Mouse (Mus musculus) stomach, postnatal 0 days (tissue): ENCODE measurements around the gene Mrpl17. TPM values are rescaled to one million over a fixed set of nuclear protein-coding genes. Genes with fewer than 3 reads are reported as not detected.
A peak's percentile ranks its signal among the peaks of the same experiment; 100 is the strongest.

ENCODE experiments used
- ATAC-seq: fragments of 200-750 bp; cut with Nextera tagmentation; 2 replicates; pipeline ENCODE4 v1.8.0; 2017; ENCODE audit not compliant: low FRiP score, low TSS enrichment
- DNase-seq: peaks from one replicate; pipeline ENCODE4 v3.0.0-alpha.2; 2016; ENCODE audit warnings: low spot score
- H3K27ac ChIP-seq: fragments of 300-500 bp; sonication (generic); replicated peaks from 2 replicates; pipeline ENCODE4 v1.5.1; 2014; ENCODE audit warnings: mild to moderate bottlenecking, control low read depth
- H3K27me3 ChIP-seq: fragments of 300-500 bp; sonication (generic); 2 replicates; pipeline ENCODE4 v1.6.1; 2014; ENCODE audit warnings: low read length; ENCODE audit not compliant: control insufficient read depth, insufficient read depth
- H3K36me3 ChIP-seq: fragments of 300-500 bp; sonication (generic); 2 replicates; pipeline ENCODE4 v1.6.1; 2014; ENCODE audit warnings: low read length, mixed read lengths; ENCODE audit not compliant: control insufficient read depth, insufficient read depth
- H3K4me1 ChIP-seq: fragments of 300-500 bp; sonication (generic); replicated peaks from 2 replicates; pipeline ENCODE4 v1.6.1; 2014; ENCODE audit warnings: antibody characterized with exemption; ENCODE audit not compliant: control insufficient read depth, insufficient read depth
- H3K4me2 ChIP-seq: fragments of 300-500 bp; sonication (generic); replicated peaks from 2 replicates; pipeline ENCODE4 v1.6.1; 2014; ENCODE audit warnings: low read depth, mild to moderate bottlenecking, control low read depth, moderate library complexity
- H3K4me3 ChIP-seq: fragments of 300-500 bp; sonication (generic); 2 replicates; pipeline ENCODE4 v1.5.1; 2014; ENCODE audit warnings: low read depth, low read length, control low read depth
- H3K9ac ChIP-seq: fragments of 300-500 bp; sonication (generic); 2 replicates; pipeline ENCODE4 v1.6.1; 2014; ENCODE audit warnings: mild to moderate bottlenecking, low read length, control low read depth, mixed read lengths
- H3K9me3 ChIP-seq: fragments of 300-500 bp; sonication (generic); 2 replicates; pipeline ENCODE4 v1.6.1; 2016; ENCODE audit warnings: low read length; ENCODE audit not compliant: control insufficient read depth
- CTCF ChIP-seq: IDR thresholded peaks from 2 replicates; pipeline ENCODE4 v1.5.1; 2016; ENCODE audit warnings: antibody characterized with exemption, low read depth, mild to moderate bottlenecking, moderate library complexity
- EP300 ChIP-seq: optimal IDR thresholded peaks from 2 replicates; pipeline ENCODE3; 2016; ENCODE audit warnings: antibody characterized with exemption
- WGBS: fragments of 180-500 bp; shearing (Covaris S2); extraction: QIAGEN DNeasy Blood & Tissue Kit; methylation state at CpG from one replicate; pipeline ENCODE4 v1.1.7; 2014; 5-methylcytosine and 5-hydroxymethylcytosine counted together
- polyA plus RNA-seq: library from polyadenylated mRNA; unstranded; fragments of >200 nt; fragmentation: Nextera tagmentation; extraction: Ambion mirVana; gene quantifications from 2 replicates; pipeline ENCODE4 v1.2.1, GENCODE M21; 2015

Mrpl17 gene
- polyA plus RNA-seq, 1 experiment from 2014 or later = 359 TPM

DNA sequence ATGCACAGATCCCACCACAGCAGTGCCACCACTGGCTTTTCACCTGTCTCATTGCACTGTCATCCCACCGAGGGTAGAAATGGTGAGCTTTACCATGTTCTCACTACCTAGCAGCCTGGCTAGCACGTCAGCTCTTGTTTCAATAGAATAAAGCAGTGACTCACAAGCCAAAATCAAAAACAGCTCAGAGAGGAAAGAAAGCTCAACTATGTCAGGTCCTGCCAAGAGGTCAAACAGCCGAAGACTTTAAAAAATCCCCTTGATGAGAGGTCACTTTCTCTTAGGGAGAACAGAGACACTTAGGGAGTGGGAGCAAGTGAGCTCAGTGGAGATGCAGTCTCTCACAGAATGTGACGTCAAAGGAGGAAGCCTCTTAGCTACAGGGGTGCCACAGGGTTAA, 27.0 kb downstream of the Mrpl17 start:
- no peak overlapping the region for H3K9ac ChIP-seq
- H3K36me3 ChIP-seq = no peaks in the 10 kb centered on the region
- no peak for ATAC-seq
- H3K27me3 ChIP-seq = 0 out of 2 replicates have a peak, but pooled peaks cover 3% of the 10 kb centered on the region
- H3K9me3 ChIP-seq = no peaks in the 10 kb centered on the region
- no peak overlapping the region for H3K4me2 ChIP-seq
- TF ChIP-seq EP300 = no peak
- TF ChIP-seq CTCF = no peak
- H3K27ac ChIP-seq = no peak overlapping the region
- 43% methylated on average over 4 of the region's 4 CpGs for WGBS
- H3K4me1 ChIP-seq = peaks cover under 1% of the 10 kb centered on the region; the same call in 1 of the 2 replicates
- no peak for DNase-seq
- no peak overlapping the region for H3K4me3 ChIP-seq

DNA sequence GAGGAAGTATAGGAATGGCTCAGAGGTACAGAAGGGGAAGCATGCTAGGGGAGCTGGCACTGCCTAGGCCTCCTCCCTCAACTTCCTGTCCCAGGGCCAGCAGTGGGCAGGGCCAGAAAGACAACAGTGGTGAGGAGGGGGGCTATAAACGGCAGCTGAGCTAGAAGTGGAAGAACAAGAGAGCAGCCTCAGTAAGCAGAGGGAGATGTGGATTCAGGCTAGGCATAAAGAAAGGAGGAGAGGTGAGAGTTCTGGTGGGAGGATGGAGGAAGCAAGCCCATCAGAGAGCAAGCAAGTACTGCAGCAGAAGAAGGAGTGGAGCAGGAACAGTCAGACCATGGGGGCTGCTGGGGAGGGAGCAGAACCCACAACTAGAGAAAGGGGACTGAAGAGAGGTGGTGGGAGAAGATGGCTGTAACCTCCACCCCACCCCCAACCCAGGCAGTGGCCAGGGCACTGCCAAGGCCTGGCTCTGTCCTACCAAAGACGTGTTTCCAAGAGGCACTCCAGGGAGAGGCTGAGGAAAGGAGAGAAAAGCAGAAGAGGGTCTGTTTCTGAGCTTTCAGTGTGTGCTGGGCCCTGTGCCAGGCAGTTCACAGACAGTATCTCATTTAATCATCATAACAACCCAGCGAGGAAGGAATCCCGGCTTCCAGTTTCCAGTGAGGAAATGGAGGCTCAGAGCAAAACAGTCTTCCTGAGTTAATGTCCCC, 32.2 kb downstream of the Mrpl17 start:
- no peak for DNase-seq
- peak overlapping the region; percentile 86 for H3K27ac ChIP-seq
- H3K4me1 ChIP-seq = peaks cover 7% of the 10 kb centered on the region; the same call in 1 of the 2 replicates
- no peaks in the 10 kb centered on the region for H3K9me3 ChIP-seq
- H3K9ac ChIP-seq = peak overlapping the region; percentile 38; the same call in 1 of the 2 replicates
- 24% methylated on average over 4 of the region's 4 CpGs for WGBS
- peak overlapping the region; percentile 34 for H3K4me2 ChIP-seq
- no peaks in the 10 kb centered on the region for H3K36me3 ChIP-seq
- TF ChIP-seq EP300 (no peak), CTCF (no peak)
- no peak overlapping the region for H3K4me3 ChIP-seq
- ATAC-seq = peak; percentile 62
- H3K27me3 ChIP-seq = no peaks in the 10 kb centered on the region

DNA sequence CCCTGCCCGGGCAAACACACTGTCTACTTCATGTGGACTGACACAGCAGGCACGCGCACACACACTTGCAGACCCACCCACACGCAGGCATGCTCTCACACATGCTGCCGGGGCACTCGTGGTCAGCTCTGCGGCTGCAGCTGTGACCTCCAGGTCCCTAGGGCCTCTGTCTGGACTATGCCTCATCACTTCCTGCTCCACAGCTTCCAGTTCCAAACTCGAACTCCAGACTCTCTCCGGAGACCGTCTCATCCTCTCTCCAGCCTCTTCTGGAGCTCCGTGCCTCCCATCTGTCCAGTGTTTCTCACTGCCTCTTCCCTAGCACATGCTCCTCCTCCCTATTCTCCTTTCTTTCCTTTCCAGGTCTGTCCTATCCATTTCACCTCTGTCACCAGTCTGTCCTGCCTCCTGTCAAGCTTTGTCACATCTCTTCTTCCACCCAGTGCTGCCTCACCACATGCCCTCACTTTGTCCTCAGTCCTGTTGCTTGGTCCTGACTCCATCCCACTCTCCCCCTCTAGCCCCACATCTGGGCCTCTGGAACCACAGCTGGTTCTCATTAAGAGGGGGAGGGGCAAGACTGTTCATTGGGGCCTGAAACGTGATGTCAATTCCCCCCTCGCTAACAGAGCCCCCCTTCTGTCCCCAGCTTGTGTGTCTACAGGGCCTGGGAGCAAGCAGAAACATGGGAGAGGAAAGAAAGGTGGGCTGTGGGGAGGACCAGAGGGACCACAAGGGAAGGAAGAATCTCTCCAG, 32.9 kb downstream of the Mrpl17 start:
- Histone ChIP-seq H3K4me1 (peaks cover 7% of the 10 kb centered on the region; the same call in 1 of the 2 replicates), H3K27ac (peak overlapping the region; percentile 86), H3K4me2 (peak overlapping the region; percentile 34), H3K27me3 (no peaks in the 10 kb centered on the region), H3K9ac (0 out of 2 replicates have a peak overlapping the region, but pooled peaks have one; percentile 14), H3K36me3 (no peaks in the 10 kb centered on the region), H3K9me3 (no peaks in the 10 kb centered on the region), H3K4me3 (peak overlapping the region; percentile 8; the same call in 1 of the 2 replicates)
- ATAC-seq (peak; percentile 78), DNase-seq (no peak)
- TF ChIP-seq EP300 (no peak), CTCF (no peak)
- WGBS = 27% methylated on average over 13 of the region's 13 CpGs

DNA sequence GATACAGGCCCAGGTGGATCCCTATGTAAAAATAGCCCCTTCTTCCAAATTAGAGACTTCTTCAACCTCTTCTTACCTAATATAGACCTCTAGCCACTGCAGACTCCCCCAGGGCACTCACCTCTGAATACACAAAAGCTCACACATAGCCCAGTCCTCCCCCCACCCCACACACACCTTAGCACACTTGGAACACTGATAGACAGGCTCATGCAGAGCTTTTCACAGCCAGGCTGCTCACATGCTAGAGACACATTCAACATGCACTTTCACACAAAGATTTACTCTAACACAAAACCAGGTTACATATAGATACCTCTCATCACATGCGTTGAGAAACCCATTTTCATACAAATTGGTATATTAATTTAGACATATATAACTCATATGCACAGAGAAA, 33.6 kb downstream of the Mrpl17 start:
- peak overlapping the region; percentile 34; the same call in 1 of the 2 replicates for H3K4me2 ChIP-seq
- H3K4me1 ChIP-seq = peaks cover 7% of the 10 kb centered on the region; the same call in 1 of the 2 replicates
- no peak overlapping the region; the same call in 1 of the 2 replicates for H3K27ac ChIP-seq
- no peak overlapping the region for H3K4me3 ChIP-seq
- H3K27me3 ChIP-seq = no peaks in the 10 kb centered on the region
- H3K36me3 ChIP-seq = peaks cover under 1% of the 10 kb centered on the region; the same call in 1 of the 2 replicates
- H3K9ac ChIP-seq = no peak overlapping the region
- 71% methylated on average over 1 of the region's 1 CpGs for WGBS
- TF ChIP-seq EP300 (no peak), CTCF (no peak)
- no peaks in the 10 kb centered on the region for H3K9me3 ChIP-seq
- no peak for DNase-seq
- no peak for ATAC-seq

DNA sequence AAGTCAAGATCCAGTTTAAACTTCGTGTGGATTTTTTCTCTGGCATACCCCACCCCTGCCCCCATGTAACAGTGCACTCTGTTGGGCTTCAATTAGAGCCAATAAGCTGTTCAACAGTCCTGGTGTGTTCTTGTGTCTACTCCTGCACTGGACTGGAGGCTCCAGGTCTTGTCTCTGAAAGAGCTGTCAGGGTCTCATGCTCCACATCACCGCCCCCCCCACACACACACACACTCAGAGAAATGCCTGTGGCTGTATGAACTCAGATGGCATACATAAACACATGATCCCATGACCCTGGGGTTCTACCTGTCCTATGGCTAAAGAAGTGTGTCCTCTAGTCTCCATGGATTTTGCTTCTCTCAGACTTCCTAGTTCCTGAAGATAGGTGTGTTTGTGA, 34.9 kb downstream of the Mrpl17 start:
- no peak for DNase-seq
- Histone ChIP-seq H3K27ac (no peak overlapping the region), H3K9ac (no peak overlapping the region), H3K4me1 (peaks cover 7% of the 10 kb centered on the region; the same call in 1 of the 2 replicates), H3K4me3 (no peak overlapping the region), H3K4me2 (no peak overlapping the region), H3K9me3 (no peaks in the 10 kb centered on the region), H3K36me3 (peaks cover 7% of the 10 kb centered on the region; the same call in 1 of the 2 replicates), H3K27me3 (no peaks in the 10 kb centered on the region)
- no peak for ATAC-seq
- TF ChIP-seq EP300 = no peak
- TF ChIP-seq CTCF = no peak
- WGBS = 73% methylated on average over 2 of the region's 2 CpGs
